12 mouse cellular contexts compared by ENCODE assay signal in genomic region chr6:66981864-66982263, GRCm38 (mm10). TPM values are rescaled to one million over a fixed set of nuclear protein-coding genes. Genes with fewer than 3 reads are reported as not detected.
DNase-seq lines count a peak whose midpoint lies in the region; ATAC-seq lines count a peak whose summit lies in the region.
"Had no signal": no experiment of that assay in that cellular context is flagged by ENCODE, and none has a peak within 500 bp of the region (broad histone marks: within the 10 kb centered on the region; RNA-seq: fewer than 3 reads in every experiment).

No protein-coding gene starts in this region.

- peak; percentile 83 for DNase-seq in gastrocnemius, adult 18-20 months (ENCODE audit: low spot score)
- no peak for DNase-seq in gastrocnemius, postnatal 4 days (ENCODE audit: low spot score in 2 of 2)
- DNase-seq in left cerebral cortex, postnatal 4 days = peak; percentile 60
- DNase-seq in left cerebral cortex, postnatal 25 days (ENCODE audit: low spot score in 2 of 2) = no peak
- peak; percentile 77 to 82 for DNase-seq in cerebellum, postnatal 14 days
- DNase-seq in kidney, postnatal 36 days = peak; percentile 61 to 71
- DNase-seq in layer of hippocampus, adult 11-12 months (ENCODE audit: low spot score) = no peak
- DNase-seq: lung, postnatal 4 days had no signal

- H3K9ac ChIP-seq in neural tube, embryonic 15.5 days (replicated peaks) = no peak overlapping the region
- H3K9ac ChIP-seq: hindbrain, embryonic 13.5 days; limb, embryonic 15.5 days had no signal

- H3K4me1 ChIP-seq in neural tube, embryonic 15.5 days = no peaks in the 10 kb centered on the region

- no peaks in the 10 kb centered on the region for H3K27me3 ChIP-seq in neural tube, embryonic 15.5 days (replicated peaks)
- H3K27me3 ChIP-seq: hindbrain, embryonic 13.5 days; limb, embryonic 15.5 days had no signal

- H3K27ac ChIP-seq in neural tube, embryonic 15.5 days (replicated peaks) = no peak overlapping the region
- H3K27ac ChIP-seq: hindbrain, embryonic 13.5 days; limb, embryonic 15.5 days had no signal

- H3K4me3 ChIP-seq in neural tube, embryonic 15.5 days (replicated peaks) = no peak overlapping the region
- H3K4me3 ChIP-seq: hindbrain, embryonic 13.5 days; limb, embryonic 15.5 days had no signal

- no peak for ATAC-seq in neural tube, embryonic 15.5 days (ENCODE audit: low FRiP score)
- ATAC-seq: forebrain, embryonic 14.5 days had no signal

- H3K36me3 ChIP-seq in neural tube, embryonic 15.5 days = no peaks in the 10 kb centered on the region
- H3K36me3 ChIP-seq: hindbrain, embryonic 13.5 days; limb, embryonic 15.5 days had no signal

- no peaks in the 10 kb centered on the region for H3K9me3 ChIP-seq in neural tube, embryonic 15.5 days (replicated peaks)
- H3K9me3 ChIP-seq: hindbrain, embryonic 13.5 days; limb, embryonic 15.5 days had no signal

- no peak overlapping the region for H3K4me2 ChIP-seq in neural tube, embryonic 15.5 days
- H3K4me2 ChIP-seq: hindbrain, embryonic 13.5 days; limb, embryonic 15.5 days had no signal

- intact Hi-C loops in left cerebral cortex, postnatal 4 days (cut with DNase I) = no loop called here
- intact Hi-C loops in left cerebral cortex, postnatal 25 days (cut with DNase I) = no loop called here

- WGBS in neural tube, embryonic 15.5 days = 71% methylated on average over 1 of the region's 1 CpGs

RNA-seq across cellular contexts. Expression of gene Gadd45a, which starts 55.4 kb away (rescaled TPM):
- 10 to 100 TPM; 25.4 to 43.2 TPM for total RNA-seq in gastrocnemius, adult 18-20 months (2021)
- 10 to 100 TPM; 31.5 to 35.5 TPM for total RNA-seq in gastrocnemius, postnatal 4 days (2021)
- 1 to 10 TPM; 3.2 to 4.0 TPM for total RNA-seq in left cerebral cortex, postnatal 4 days (2021)
- total RNA-seq in left cerebral cortex, postnatal 25 days (2021) = 10 to 100 TPM in 1 of 2 experiments, 1 to 10 TPM in 1; 7.4 to 11.0 TPM
- 15.8 and 23.4 TPM in 2 replicates for polyA plus RNA-seq in neural tube, embryonic 15.5 days (2015; fragmentation: Nextera tagmentation; extraction: Ambion mirVana)

Comparison
In these comparisons a context has a peak if more than half of its experiments do, and no peak if none do; other contexts are left out.
1. DNase-seq: peak in gastrocnemius, adult 18-20 months (single experiment), left cerebral cortex, postnatal 4 days (single experiment), cerebellum, postnatal 14 days (2 of 2) and kidney, postnatal 36 days (2 of 2); none in gastrocnemius, postnatal 4 days (0 of 2), left cerebral cortex, postnatal 25 days (0 of 2) and layer of hippocampus, adult 11-12 months (single experiment).